24 mouse cellular contexts compared by ENCODE assay signal in the genomic region with DNA sequence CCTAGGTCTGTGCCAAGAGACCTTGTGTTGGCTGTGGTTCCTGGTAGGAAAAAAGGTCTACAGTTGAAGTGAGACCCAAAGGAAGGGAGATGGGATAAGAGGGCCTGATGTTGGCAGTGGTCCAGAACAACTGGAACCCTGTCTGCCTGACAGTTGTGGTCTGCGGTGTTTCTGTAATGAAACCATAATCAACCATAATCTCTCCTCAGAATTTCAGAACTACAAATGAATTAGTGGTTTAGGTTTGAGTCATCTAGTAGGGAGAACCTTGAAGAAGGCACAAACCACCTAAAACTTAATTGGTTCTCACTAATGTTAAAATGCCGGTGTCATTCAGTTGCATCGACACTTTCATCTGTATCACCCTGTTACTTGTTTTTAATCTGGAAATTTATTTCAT.
DNase-seq lines count a peak whose midpoint lies in the region; ATAC-seq lines count a peak whose summit lies in the region.
"Had no signal": no experiment of that assay in that cellular context is flagged by ENCODE, and none has a peak within 500 bp of the region (broad histone marks: within the 10 kb centered on the region; RNA-seq: fewer than 3 reads in every experiment).

No protein-coding gene starts in this region.

- no peaks in the 10 kb centered on the region for H3K27me3 ChIP-seq in hindbrain, embryonic 14.5 days (ENCODE audit: control insufficient read depth, insufficient read depth, low read length)
- H3K27me3 ChIP-seq in hindbrain, embryonic 11.5 days (ENCODE audit: control insufficient read depth, insufficient read depth, low read length): no peaks in the 10 kb centered on the region
- H3K27me3 ChIP-seq: forebrain, embryonic 12.5 days; heart, embryonic 13.5 days; limb, embryonic 13.5 days; liver, embryonic 13.5 days; lung, embryonic 15.5 days; neural tube, embryonic 15.5 days; stomach, embryonic 15.5 days had no signal

- no peaks in the 10 kb centered on the region for H3K9me3 ChIP-seq in hindbrain, embryonic 14.5 days (ENCODE audit: control insufficient read depth, low read length)
- H3K9me3 ChIP-seq in hindbrain, embryonic 11.5 days (ENCODE audit: control insufficient read depth, low read length): no peaks in the 10 kb centered on the region
- H3K9me3 ChIP-seq: forebrain, embryonic 12.5 days; heart, embryonic 13.5 days; limb, embryonic 13.5 days; liver, embryonic 13.5 days; lung, embryonic 15.5 days; neural tube, embryonic 15.5 days; stomach, embryonic 15.5 days had no signal

- no peak for DNase-seq in hindbrain, embryonic 14.5 days (ENCODE audit: low spot score)
- DNase-seq in hindbrain, embryonic 11.5 days (ENCODE audit: low spot score): no peak
- peak; percentile 37 for DNase-seq in CD4-positive helper T cell, adult 2 months (ENCODE audit: low read depth, low spot score)
- DNase-seq in MN1 (ENCODE audit: low spot score): peak; percentile 45
- DNase-seq in left cerebral cortex, adult 8-10 months (ENCODE audit: low spot score in 2 of 2): no peak
- DNase-seq: B cell, adult 2 months; cerebellum, adult 2 months; cerebellum, postnatal 36 days; heart, adult 11 months; heart, postnatal 36 days; kidney, adult 18-20 months; liver, embryonic 13.5 days; right cerebral cortex, postnatal 14 days; thymus, adult 2 months had no signal

- H3K4me2 ChIP-seq in hindbrain, embryonic 14.5 days (replicated peaks): no peak overlapping the region
- no peak overlapping the region for H3K4me2 ChIP-seq in hindbrain, embryonic 11.5 days (replicated peaks; ENCODE audit: low read depth, low read length)
- H3K4me2 ChIP-seq: forebrain, embryonic 12.5 days; heart, embryonic 13.5 days; limb, embryonic 13.5 days; liver, embryonic 13.5 days; lung, embryonic 15.5 days; neural tube, embryonic 15.5 days; stomach, embryonic 15.5 days had no signal

- H3K9ac ChIP-seq in hindbrain, embryonic 14.5 days: no peak overlapping the region
- H3K9ac ChIP-seq in hindbrain, embryonic 11.5 days (ENCODE audit: low read depth, low read length): no peak overlapping the region
- H3K9ac ChIP-seq: forebrain, embryonic 12.5 days; heart, embryonic 13.5 days; limb, embryonic 13.5 days; liver, embryonic 13.5 days; lung, embryonic 15.5 days; neural tube, embryonic 15.5 days; stomach, embryonic 15.5 days had no signal

- H3K36me3 ChIP-seq in hindbrain, embryonic 14.5 days (replicated peaks; ENCODE audit: control insufficient read depth, insufficient read depth): no peaks in the 10 kb centered on the region; the same call in 1 of the 2 replicates
- H3K36me3 ChIP-seq in hindbrain, embryonic 11.5 days (ENCODE audit: control insufficient read depth, insufficient read depth, low read length): no peaks in the 10 kb centered on the region
- H3K36me3 ChIP-seq: lung, embryonic 15.5 days; neural tube, embryonic 15.5 days; stomach, embryonic 15.5 days had no signal

- WGBS in hindbrain, embryonic 14.5 days: 69% methylated on average over 3 of the region's 3 CpGs
- WGBS in hindbrain, embryonic 11.5 days: 96% methylated on average over 3 of the region's 3 CpGs

- no peaks in the 10 kb centered on the region for H3K4me1 ChIP-seq in hindbrain, embryonic 14.5 days (replicated peaks; ENCODE audit: control insufficient read depth, insufficient read depth, low read length)
- H3K4me1 ChIP-seq in hindbrain, embryonic 11.5 days (replicated peaks; ENCODE audit: control insufficient read depth, insufficient read depth, low read length): no peaks in the 10 kb centered on the region
- H3K4me1 ChIP-seq: forebrain, embryonic 12.5 days; limb, embryonic 13.5 days; liver, embryonic 13.5 days; lung, embryonic 15.5 days; neural tube, embryonic 15.5 days; stomach, embryonic 15.5 days had no signal

- ATAC-seq in hindbrain, embryonic 14.5 days (ENCODE audit: low FRiP score): no peak
- no peak for ATAC-seq in hindbrain, embryonic 11.5 days (ENCODE audit: low FRiP score)
- peak; percentile 61 for ATAC-seq in megakaryocyte progenitor cell, adult 5-6 weeks (replicated peaks; ENCODE audit: poor library complexity)
- no peak for ATAC-seq in megakaryocyte, adult 5-6 weeks (ENCODE audit: poor library complexity, severe bottlenecking)

- no peak overlapping the region for H3K4me3 ChIP-seq in hindbrain, embryonic 14.5 days (replicated peaks; ENCODE audit: low read length)
- no peak overlapping the region for H3K4me3 ChIP-seq in hindbrain, embryonic 11.5 days (ENCODE audit: low read depth, low read length)
- H3K4me3 ChIP-seq: forebrain, embryonic 12.5 days; heart, embryonic 13.5 days; limb, embryonic 13.5 days; liver, embryonic 13.5 days; lung, embryonic 15.5 days; neural tube, embryonic 15.5 days; stomach, embryonic 15.5 days had no signal

- H3K27ac ChIP-seq in hindbrain, embryonic 14.5 days: peak overlapping the region; percentile 62
- H3K27ac ChIP-seq in hindbrain, embryonic 11.5 days (ENCODE audit: low read depth, low read length): no peak overlapping the region
- H3K27ac ChIP-seq: forebrain, embryonic 12.5 days; heart, embryonic 13.5 days; kidney, postnatal 0 days; limb, embryonic 13.5 days; liver, embryonic 13.5 days; lung, embryonic 15.5 days; macrophage; neural tube, embryonic 15.5 days; stomach, embryonic 15.5 days had no signal

Comparison
In these comparisons a context has a peak if more than half of its experiments do, and no peak if none do; other contexts are left out.
1. DNase-seq: peak in CD4-positive helper T cell, adult 2 months (single experiment) and MN1 (single experiment); none in hindbrain, embryonic 14.5 days (single experiment), hindbrain, embryonic 11.5 days (single experiment) and left cerebral cortex, adult 8-10 months (0 of 2).